Mouse (Mus musculus): ENCODE results near the gene Mfn1.
A peak's percentile ranks its signal among the peaks of the same experiment; 100 is the strongest.

Mfn1 gene

GRCm38 (mm10) chr3:32529303-32529898, at the start of gene Mfn1:
TSS of gene Mfn1 (plus strand) at chr3:32529465.
- peak; percentile 87 for DNase-seq (ENCODE audit: low spot score)

GRCm38 (mm10) chr3:32479961-32480360, 49.3 kb upstream of the Mfn1 start:
- DNase-seq (ENCODE audit: low spot score), result no peak

GRCm38 (mm10) chr3:32483035-32483434, 46.2 kb upstream of the Mfn1 start:
- no peak for DNase-seq (ENCODE audit: low spot score)

GRCm38 (mm10) chr3:32486543-32486942, 42.7 kb upstream of the Mfn1 start:
- DNase-seq (ENCODE audit: low spot score), result no peak

GRCm38 (mm10) chr3:32488172-32488571, 41.1 kb upstream of the Mfn1 start:
- DNase-seq (ENCODE audit: low spot score), result no peak

- DNase-seq (ENCODE audit: low spot score), result no peak
Observed at GRCm38 (mm10) chr3:32490076-32490927, 39.0 kb upstream of the Mfn1 start.

- no peak for DNase-seq (ENCODE audit: low spot score)
Observed at GRCm38 (mm10) chr3:32490928-32491315, 38.3 kb upstream of the Mfn1 start.

- no peak for DNase-seq (ENCODE audit: low spot score)
Observed at GRCm38 (mm10) chr3:32492097-32493090, 36.9 kb upstream of the Mfn1 start, which contains the start of gene Kcnmb3. TSS of gene Kcnmb3 (minus strand) at chr3:32492231.

GRCm38 (mm10) chr3:32494387-32495087, 34.7 kb upstream of the Mfn1 start:
- no peak for DNase-seq (ENCODE audit: low spot score)

GRCm38 (mm10) chr3:32495088-32495770, 34.0 kb upstream of the Mfn1 start:
- DNase-seq (ENCODE audit: low spot score), result no peak

- no peak for DNase-seq (ENCODE audit: low spot score)
Observed at GRCm38 (mm10) chr3:32495856-32496710, 33.2 kb upstream of the Mfn1 start.

GRCm38 (mm10) chr3:32496711-32497070, 32.6 kb upstream of the Mfn1 start:
- no peak for DNase-seq (ENCODE audit: low spot score)

GRCm38 (mm10) chr3:32500346-32500745, 28.9 kb upstream of the Mfn1 start:
- DNase-seq (ENCODE audit: low spot score), result no peak

- no peak for DNase-seq (ENCODE audit: low spot score)
Observed at GRCm38 (mm10) chr3:32505841-32506240, 23.4 kb upstream of the Mfn1 start.

- no peak for DNase-seq (ENCODE audit: low spot score)
Observed at GRCm38 (mm10) chr3:32506366-32507225, 22.7 kb upstream of the Mfn1 start.

GRCm38 (mm10) chr3:32508666-32509324, 20.5 kb upstream of the Mfn1 start:
- DNase-seq (ENCODE audit: low spot score), result peak; percentile 63

- DNase-seq (ENCODE audit: low spot score), result no peak
Observed at GRCm38 (mm10) chr3:32509496-32510374, 19.5 kb upstream of the Mfn1 start, which contains the start of gene Zfp639. TSS of gene Zfp639 (plus strand) at chr3:32510259.

All from layer of hippocampus, adult 9-10 months (tissue).